Mouse (Mus musculus): ENCODE data around the gene Treml4. TPM values are rescaled to one million over a fixed set of nuclear protein-coding genes. Genes with fewer than 3 reads are reported as not detected.

Gene Treml4
- polyA plus RNA-seq, 2 experiments, result 4.3 to 5.7 TPM

DNA sequence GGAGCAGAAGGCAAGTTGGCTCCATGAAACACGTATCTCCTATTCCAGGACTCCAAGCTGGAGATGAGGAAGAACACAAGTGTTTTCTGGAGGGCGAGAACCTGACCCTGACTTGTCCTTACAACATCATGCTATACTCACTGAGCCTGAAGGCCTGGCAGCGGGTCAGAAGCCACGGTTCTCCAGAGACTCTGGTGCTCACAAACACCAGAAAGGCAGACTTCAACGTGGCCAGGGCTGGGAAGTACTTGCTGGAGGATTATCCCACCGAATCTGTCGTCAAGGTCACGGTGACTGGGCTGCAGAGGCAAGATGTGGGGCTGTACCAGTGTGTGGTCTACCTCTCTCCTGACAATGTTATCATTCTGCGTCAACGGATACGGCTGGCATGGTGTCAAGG is 14.6 kb upstream of the Treml4 start:
- Histone ChIP-seq H3K4me1 (replicated peaks; ENCODE audit: control insufficient read depth in 2 of 2, insufficient read depth in 2 of 2, low read length in 1 of 2) (no peaks in the 10 kb centered on the region), H3K4me2 (ENCODE audit: low read depth) (no peak overlapping the region), H3K36me3 (replicated peaks; ENCODE audit: control insufficient read depth, insufficient read depth, low read depth) (no peaks in the 10 kb centered on the region), H3K9me3 (ENCODE audit: control insufficient read depth, low read length) (no peaks in the 10 kb centered on the region), H3K27me3 (ENCODE audit: control insufficient read depth, insufficient read depth, low read length) (no peaks in the 10 kb centered on the region), H3K4me3 (ENCODE audit: insufficient read depth in 1 of 2, low read depth in 2 of 2, low read length in 2 of 2) (no peak overlapping the region), H3K9ac (replicated peaks) (no peak overlapping the region), H3K27ac (no peak overlapping the region)
- DNase-seq (ENCODE audit: low read depth in 3 of 3, low spot score in 3 of 3), result no peak
- no peak for ATAC-seq (ENCODE audit: insufficient read depth)
- WGBS (ENCODE audit: insufficient replicate concordance), result 71% methylated on average over 11 of the region's 11 CpGs
- TF ChIP-seq CTCF (IDR thresholded peaks at IDR 0.05; ENCODE audit: low read depth) (no peak), EP300 (IDR thresholded peaks at IDR 0.05; ENCODE audit: low read depth) (no peak)

- no peak for ATAC-seq (ENCODE audit: insufficient read depth)
- H3K4me2 ChIP-seq (ENCODE audit: low read depth), result no peak overlapping the region
- H3K36me3 ChIP-seq (replicated peaks; ENCODE audit: control insufficient read depth, insufficient read depth, low read depth), result no peaks in the 10 kb centered on the region
- no peak for DNase-seq (ENCODE audit: low read depth in 3 of 3, low spot score in 3 of 3)
- H3K27me3 ChIP-seq (ENCODE audit: control insufficient read depth, insufficient read depth, low read length), result no peaks in the 10 kb centered on the region
- H3K27ac ChIP-seq, result no peak overlapping the region
- H3K4me1 ChIP-seq (replicated peaks; ENCODE audit: control insufficient read depth in 2 of 2, insufficient read depth in 2 of 2, low read length in 1 of 2), result no peaks in the 10 kb centered on the region
- no peak for TF ChIP-seq EP300 (IDR thresholded peaks at IDR 0.05; ENCODE audit: low read depth)
- no peak overlapping the region for H3K4me3 ChIP-seq (ENCODE audit: insufficient read depth in 1 of 2, low read depth in 2 of 2, low read length in 2 of 2)
- WGBS (ENCODE audit: insufficient replicate concordance), result 73% methylated on average over 7 of the region's 7 CpGs
- H3K9me3 ChIP-seq (ENCODE audit: control insufficient read depth, low read length), result no peaks in the 10 kb centered on the region
- H3K9ac ChIP-seq (replicated peaks), result no peak overlapping the region
Measured at GRCm38 (mm10) chr17:48250631-48251030, 13.5 kb upstream of the Treml4 start.

DNA sequence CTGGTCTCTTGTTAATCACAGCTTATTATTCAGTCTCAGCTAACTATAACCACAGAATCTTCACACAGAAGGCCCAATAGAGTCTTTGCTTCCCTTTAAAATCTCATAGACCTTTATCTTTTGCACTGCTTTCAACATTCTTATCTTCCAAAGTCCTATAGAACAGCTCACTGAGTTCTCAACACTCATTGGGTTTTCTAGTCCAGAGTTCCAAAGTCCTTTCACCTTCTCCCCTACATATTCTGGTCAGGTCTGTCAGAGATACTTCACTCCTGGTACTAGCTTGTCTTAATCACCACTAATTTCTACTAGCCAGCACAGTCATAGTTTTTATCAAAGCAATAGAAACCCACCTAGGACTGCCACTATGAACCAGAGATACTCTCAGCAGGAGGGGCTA is 7.5 kb upstream of the Treml4 start:
- no peak overlapping the region for H3K27ac ChIP-seq
- no peak overlapping the region for H3K4me3 ChIP-seq (ENCODE audit: insufficient read depth in 1 of 2, low read depth in 2 of 2, low read length in 2 of 2)
- no peak overlapping the region for H3K9ac ChIP-seq (replicated peaks)
- DNase-seq (ENCODE audit: low read depth in 3 of 3, low spot score in 3 of 3) (no peak), ATAC-seq (ENCODE audit: insufficient read depth) (no peak)
- H3K4me2 ChIP-seq (ENCODE audit: low read depth), result no peak overlapping the region
- H3K36me3 ChIP-seq (replicated peaks; ENCODE audit: control insufficient read depth, insufficient read depth, low read depth), result no peaks in the 10 kb centered on the region
- TF ChIP-seq EP300 (IDR thresholded peaks at IDR 0.05; ENCODE audit: low read depth) (no peak), CTCF (IDR thresholded peaks at IDR 0.05; ENCODE audit: low read depth) (no peak)
- H3K27me3 ChIP-seq (ENCODE audit: control insufficient read depth, insufficient read depth, low read length), result no peaks in the 10 kb centered on the region
- no peaks in the 10 kb centered on the region for H3K4me1 ChIP-seq (replicated peaks; ENCODE audit: control insufficient read depth in 2 of 2, insufficient read depth in 2 of 2, low read length in 1 of 2)
- no peaks in the 10 kb centered on the region for H3K9me3 ChIP-seq (ENCODE audit: control insufficient read depth, low read length)

- Histone ChIP-seq H3K36me3 (replicated peaks; ENCODE audit: control insufficient read depth, insufficient read depth, low read depth) (no peaks in the 10 kb centered on the region), H3K27me3 (ENCODE audit: control insufficient read depth, insufficient read depth, low read length) (no peaks in the 10 kb centered on the region), H3K4me2 (ENCODE audit: low read depth) (no peak overlapping the region), H3K4me3 (ENCODE audit: insufficient read depth in 1 of 2, low read depth in 2 of 2, low read length in 2 of 2) (no peak overlapping the region), H3K27ac (no peak overlapping the region), H3K9me3 (ENCODE audit: control insufficient read depth, low read length) (no peaks in the 10 kb centered on the region), H3K9ac (replicated peaks) (no peak overlapping the region), H3K4me1 (replicated peaks; ENCODE audit: control insufficient read depth in 2 of 2, insufficient read depth in 2 of 2, low read length in 1 of 2) (peaks cover 14 to 17% of the 10 kb centered on the region in 2 experiments)
- 28% methylated on average over 2 of the region's 2 CpGs for WGBS (ENCODE audit: insufficient replicate concordance)
- no peak for ATAC-seq (ENCODE audit: insufficient read depth)
- no peak for DNase-seq (ENCODE audit: low read depth in 3 of 3, low spot score in 3 of 3)
- TF ChIP-seq CTCF (IDR thresholded peaks at IDR 0.05; ENCODE audit: low read depth) (no peak), EP300 (IDR thresholded peaks at IDR 0.05; ENCODE audit: low read depth) (no peak)
Measured at GRCm38 (mm10) chr17:48261868-48262267, 2.2 kb upstream of the Treml4 start.

DNA sequence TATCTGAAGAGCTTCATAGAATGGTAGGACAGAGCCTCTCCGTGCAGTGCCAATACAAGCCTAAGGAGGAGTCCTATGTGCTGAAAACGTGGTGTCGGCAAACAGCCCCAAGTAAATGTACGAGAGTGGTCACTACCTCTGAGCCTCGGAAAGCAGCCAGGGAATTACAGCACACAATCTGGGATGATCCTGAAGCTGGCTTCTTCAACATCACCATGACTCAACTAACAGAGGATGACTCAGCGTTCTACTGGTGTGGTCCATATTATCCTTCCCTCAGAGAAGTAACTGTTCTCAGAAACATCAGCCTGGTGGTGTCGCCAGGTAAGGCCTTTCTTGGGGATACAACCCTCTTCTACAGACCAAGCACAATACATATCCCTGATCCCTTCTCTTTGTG is 567 bp downstream of the Treml4 start:
- peak overlapping the region; percentile 36; the same call in 1 of the 2 replicates for H3K4me2 ChIP-seq (ENCODE audit: low read depth)
- peaks cover 31 to 35% of the 10 kb centered on the region in 2 experiments for H3K4me1 ChIP-seq (replicated peaks; ENCODE audit: control insufficient read depth in 2 of 2, insufficient read depth in 2 of 2, low read length in 1 of 2)
- peak overlapping the region; percentile 12; the same call in 1 of the 2 replicates for H3K27ac ChIP-seq

More for the DNA sequence above, 567 bp downstream of the Treml4 start:
- Histone ChIP-seq H3K4me3 (ENCODE audit: insufficient read depth in 1 of 2, low read depth in 2 of 2, low read length in 2 of 2) (no peak overlapping the region), H3K9ac (replicated peaks) (no peak overlapping the region), H3K27me3 (ENCODE audit: control insufficient read depth, insufficient read depth, low read length) (no peaks in the 10 kb centered on the region), H3K36me3 (replicated peaks; ENCODE audit: control insufficient read depth, insufficient read depth, low read depth) (no peaks in the 10 kb centered on the region), H3K9me3 (ENCODE audit: control insufficient read depth, low read length) (no peaks in the 10 kb centered on the region)
- ATAC-seq (ENCODE audit: insufficient read depth) (peak; percentile 76), DNase-seq (ENCODE audit: low read depth in 3 of 3, low spot score in 3 of 3) (peak; percentile 55 to 62 (median 59))
- WGBS (ENCODE audit: insufficient replicate concordance), result 79% methylated on average over 7 of the region's 7 CpGs
- TF ChIP-seq EP300 (IDR thresholded peaks at IDR 0.05; ENCODE audit: low read depth) (peak; percentile 38; the same call in 1 of the 2 replicates), CTCF (IDR thresholded peaks at IDR 0.05; ENCODE audit: low read depth) (no peak)

Measured in liver, embryonic 14.5 days (tissue).